Mouse (Mus musculus) T-helper 1 cell (primary cell): ENCODE results near the gene Mt2.

ENCODE experiments used
- in situ Hi-C: fragments of 300-600 bp; cut with MboI, MseI; formaldehyde crosslinking; loops from one replicate; pipeline ENCODE4 v1.15.1; 2025; ENCODE audit warnings: high pct_unique_total_duplicates

The Mt2 gene

DNA sequence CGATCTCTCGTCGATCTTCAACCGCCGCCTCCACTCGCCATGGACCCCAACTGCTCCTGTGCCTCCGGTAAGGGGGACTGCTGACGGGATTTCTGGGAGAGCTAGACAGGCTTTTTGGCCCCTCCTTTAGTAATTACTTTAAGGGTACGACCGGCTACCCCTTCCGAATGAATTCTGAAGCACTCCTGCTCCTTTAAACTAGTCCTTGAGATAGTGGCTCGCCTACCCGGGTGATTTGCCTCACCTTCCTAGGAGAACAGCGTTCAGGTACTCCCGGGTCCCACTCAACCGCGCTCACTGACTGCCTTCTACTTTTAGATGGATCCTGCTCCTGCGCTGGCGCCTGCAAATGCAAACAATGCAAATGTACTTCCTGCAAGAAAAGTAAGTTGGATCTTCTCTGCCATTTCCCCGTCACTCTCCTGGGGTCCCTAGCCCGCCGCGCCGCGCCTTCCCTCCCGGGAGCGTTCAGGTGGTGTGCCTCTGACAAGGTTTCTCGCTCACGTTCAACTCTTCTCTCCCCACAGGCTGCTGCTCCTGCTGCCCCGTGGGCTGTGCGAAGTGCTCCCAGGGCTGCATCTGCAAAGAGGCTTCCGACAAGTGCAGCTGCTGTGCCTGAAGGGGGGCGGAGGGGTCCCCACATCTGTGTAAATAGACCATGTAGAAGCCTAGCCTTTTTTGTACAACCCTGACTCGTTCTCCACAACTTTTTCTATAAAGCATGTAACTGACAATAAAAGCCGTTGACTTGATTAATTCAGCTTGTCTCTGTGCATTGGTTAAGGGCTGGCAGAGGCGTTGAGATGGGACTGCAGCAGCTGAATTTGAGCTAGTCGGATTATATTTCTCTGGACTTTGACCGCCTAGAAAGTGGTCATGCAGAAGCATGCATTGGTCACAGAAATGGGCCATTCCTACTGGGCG is 607 bp downstream of the Mt2 start:
- in situ Hi-C loops: no loop called here

DNA sequence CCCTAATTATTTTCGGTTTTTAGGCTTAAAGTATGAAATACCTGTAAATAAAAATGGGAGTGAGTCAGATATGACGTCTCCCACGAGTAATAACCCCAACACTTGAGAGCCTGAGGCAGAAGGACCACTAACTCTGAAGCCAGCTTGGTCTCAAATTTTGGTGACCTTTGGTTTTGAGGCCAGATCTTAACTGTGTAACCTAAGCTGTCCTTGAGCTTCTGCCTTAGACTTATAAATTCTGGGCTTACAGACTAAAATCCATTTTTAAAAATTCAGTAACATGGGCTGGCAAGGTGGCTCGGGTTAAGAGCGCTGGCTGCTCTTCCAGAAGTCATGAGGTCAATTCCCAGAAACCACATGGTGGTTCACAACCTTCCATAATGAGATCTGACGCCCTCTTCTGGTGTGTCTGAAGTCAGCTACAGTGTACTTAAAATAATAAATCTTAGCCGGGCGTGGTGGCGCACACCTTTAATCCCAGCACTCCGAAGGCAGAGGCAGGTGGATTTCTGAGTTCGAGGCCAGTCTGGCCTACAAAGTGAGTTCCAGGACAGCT is 1.5 kb downstream of the Mt2 start:
- in situ Hi-C loops: no loop called here

DNA sequence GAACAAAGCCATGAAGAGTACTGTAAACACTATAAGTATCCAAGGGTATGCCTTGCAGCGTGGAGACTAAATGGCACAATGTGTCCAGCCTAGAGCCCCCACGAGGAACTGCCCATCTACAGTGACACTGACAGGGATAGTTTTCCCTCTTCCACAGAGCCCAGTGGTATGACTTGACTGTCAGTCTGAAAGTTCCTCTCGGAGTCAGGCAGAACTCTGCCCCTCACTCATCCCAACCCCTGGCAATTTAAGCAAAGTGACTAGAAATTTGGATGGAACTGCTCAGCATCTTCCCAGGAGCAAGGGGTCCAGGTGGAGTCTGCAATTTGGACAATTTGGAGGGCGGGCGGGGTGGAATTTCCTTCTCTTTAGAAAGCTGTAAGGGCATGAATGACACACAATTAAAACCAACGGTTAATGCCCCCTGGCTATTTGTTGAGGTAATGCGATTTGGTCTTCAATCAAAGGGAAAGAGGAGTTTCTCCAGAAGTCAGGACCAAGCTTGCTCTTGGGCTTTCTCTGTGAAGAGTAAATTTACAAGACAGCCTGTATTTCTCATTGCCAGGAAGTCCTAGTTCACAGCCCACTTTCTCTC is 2.3 kb downstream of the Mt2 start:
- in situ Hi-C loops: no loop called here

DNA sequence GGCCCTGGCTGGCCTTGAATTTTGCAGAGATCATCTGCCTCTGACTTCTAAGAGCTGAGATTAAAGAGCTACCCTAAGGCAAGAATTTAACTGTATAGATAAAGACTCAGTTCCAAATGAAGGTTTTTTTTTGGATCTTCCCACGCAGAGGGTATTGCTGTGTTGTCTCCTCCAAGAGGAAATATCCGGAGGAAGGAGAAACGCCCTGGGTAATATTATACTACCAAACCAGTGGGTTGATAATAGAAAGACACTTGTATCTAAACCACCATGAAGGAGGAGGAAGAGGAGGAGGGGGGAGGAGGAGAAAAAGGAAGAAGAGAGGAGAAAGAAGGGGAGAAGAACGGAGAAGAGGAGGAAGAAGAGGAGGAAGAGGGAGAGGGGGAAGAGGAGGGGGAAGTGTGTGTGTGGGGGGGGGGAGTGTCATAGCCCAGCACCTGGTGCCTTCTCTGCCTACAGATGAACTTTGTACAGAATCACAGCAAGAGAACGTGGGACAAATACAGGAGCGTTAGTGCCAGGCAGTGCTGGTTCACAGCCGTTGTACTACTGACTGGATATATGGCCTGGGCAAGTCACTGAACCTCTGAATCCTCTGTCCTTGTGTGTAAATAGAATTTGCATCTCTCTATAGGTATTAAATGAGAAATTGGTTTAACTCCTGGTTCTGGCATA is 5.4 kb downstream of the Mt2 start:
- in situ Hi-C loops: no loop called here

DNA sequence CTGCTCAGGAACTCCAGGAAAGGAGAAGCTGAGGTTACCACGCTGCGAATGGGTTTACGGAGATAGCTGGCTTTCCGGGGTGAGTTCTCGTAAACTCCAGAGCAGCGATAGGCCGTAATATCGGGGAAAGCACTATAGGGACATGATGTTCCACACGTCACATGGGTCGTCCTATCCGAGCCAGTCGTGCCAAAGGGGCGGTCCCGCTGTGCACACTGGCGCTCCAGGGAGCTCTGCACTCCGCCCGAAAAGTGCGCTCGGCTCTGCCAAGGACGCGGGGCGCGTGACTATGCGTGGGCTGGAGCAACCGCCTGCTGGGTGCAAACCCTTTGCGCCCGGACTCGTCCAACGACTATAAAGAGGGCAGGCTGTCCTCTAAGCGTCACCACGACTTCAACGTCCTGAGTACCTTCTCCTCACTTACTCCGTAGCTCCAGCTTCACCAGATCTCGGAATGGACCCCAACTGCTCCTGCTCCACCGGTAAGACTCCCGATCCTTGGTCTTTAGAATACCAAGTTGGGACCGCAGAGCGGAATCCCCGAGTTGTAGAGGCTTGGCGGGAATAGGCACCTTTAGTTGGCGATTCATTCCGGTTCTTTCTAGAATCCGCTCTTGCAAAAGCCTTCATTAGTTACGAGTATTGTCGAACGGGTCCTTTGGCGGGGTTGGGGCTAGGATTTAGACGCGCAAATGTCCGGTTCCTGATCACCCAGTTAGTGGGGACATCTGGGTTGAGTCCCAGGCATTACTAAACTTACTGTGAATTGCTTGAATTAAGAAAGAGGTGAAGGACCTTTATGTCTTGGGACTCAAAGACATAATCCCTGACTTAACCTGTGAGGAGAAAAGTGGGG is 6.6 kb downstream of the Mt2 start, which contains the start of gene Mt1:
Gene Mt1, plus strand, starts transcription at position 226 of the 856 bp plus-strand sequence.
- in situ Hi-C loops: no loop called here

DNA sequence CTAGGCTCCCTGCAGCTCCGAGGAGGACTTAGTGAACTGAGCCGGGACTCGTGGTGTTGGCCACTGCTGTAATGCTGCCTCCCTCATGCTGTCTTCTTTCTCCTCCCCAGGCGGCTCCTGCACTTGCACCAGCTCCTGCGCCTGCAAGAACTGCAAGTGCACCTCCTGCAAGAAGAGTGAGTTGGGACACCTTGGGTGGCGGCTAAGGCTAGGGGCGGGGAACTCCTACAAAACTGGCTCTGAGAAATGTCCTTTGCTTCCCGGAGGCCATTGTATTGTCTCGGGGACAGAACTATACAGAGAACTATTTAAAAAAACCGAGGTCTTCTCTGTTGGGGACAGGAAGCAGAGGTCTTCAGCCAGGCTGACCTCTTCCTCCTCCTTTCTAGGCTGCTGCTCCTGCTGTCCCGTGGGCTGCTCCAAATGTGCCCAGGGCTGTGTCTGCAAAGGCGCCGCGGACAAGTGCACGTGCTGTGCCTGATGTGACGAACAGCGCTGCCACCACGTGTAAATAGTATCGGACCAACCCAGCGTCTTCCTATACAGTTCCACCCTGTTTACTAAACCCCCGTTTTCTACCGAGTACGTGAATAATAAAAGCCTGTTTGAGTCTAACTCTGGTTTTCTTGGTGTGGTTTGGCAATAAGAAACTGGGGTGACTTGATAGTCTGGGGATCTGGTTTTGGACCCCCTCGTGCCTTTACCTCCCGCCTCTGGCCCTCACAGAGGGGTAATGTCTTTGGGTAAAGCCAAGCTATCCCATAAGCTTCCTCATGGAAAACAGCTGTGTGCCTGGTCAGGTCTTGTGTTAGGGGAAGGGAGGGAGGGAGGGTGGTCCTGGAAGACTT is 7.5 kb downstream of the Mt2 start:
- in situ Hi-C loops: no loop called here

DNA sequence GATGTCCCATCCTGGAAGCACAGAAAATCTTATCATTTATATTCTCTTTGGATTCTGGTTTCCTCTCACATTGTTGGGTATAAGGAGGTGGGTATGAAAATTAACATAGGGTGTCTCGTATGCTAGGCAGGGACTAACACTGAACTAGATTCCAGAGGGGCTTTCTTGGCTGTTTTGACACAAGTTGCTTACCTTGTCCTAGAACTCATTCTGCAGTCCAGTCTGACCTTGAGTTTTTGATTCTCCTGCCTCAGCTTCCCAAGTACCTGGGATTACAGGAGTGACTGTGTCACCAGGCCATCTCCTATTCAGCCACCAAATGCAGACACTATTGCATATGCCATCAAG is 8.1 kb downstream of the Mt2 start:
- in situ Hi-C loops: no loop called here

DNA sequence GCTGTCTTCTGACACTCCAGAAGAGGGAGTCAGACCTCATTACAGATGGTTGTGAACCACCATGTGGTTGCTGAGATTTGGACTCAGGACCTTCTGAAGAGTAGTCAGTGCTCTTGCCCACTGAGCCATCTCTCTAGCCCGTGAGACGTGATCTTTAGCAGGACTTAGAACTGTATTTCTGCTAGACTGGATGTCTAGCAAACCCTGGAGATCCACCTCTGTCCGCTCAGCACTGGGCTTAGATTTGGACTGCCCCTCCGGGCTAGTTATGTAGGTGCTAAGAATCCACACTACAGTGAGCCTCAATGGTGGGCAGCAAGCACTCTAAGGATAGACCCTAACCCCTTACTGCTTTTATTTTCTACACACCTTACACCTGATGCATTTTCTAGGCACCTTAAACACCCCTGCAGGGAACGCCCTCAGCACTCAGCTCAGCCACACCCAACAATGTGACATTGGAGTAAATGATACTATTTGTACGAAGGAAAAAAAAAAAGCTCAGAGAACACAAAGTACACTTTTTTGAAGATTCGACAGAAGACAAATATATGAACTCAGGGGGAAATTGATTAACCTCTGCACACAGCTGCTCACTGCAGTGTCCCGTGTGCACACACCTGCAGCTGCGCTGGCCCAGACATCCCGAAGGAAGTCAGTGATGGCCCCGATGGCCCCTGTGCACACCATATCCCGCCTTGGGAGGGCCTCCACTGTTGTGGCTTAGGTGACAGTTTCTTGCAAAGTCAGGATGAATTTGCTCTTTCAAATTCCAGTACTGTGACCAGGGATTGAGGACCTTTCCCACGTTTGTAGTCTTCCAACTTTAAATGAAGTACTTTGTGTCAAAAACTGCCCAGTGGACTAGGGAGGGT is 9.8 kb downstream of the Mt2 start:
- in situ Hi-C loops: no loop called here

DNA sequence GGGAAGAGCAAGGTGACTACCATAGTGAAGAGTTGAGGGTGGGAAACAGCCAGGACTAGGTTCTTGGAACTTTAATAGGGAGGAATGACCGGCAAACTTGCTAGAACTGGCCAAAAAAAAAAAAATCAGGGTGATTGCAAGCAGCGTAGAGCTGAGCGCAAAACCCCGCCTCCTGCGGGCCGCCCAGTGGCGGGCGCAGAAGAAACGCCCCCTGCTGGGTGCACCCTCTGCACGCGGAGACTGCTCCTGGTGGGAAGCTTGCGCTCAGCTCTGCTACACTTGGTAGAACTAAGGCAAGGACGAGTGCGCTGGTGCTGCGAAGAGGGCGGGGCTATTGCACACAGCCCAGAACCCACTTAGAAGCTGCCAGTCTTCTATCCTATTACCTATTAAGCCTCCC is 10.7 kb downstream of the Mt2 start:
- in situ Hi-C loops: no loop called here

DNA sequence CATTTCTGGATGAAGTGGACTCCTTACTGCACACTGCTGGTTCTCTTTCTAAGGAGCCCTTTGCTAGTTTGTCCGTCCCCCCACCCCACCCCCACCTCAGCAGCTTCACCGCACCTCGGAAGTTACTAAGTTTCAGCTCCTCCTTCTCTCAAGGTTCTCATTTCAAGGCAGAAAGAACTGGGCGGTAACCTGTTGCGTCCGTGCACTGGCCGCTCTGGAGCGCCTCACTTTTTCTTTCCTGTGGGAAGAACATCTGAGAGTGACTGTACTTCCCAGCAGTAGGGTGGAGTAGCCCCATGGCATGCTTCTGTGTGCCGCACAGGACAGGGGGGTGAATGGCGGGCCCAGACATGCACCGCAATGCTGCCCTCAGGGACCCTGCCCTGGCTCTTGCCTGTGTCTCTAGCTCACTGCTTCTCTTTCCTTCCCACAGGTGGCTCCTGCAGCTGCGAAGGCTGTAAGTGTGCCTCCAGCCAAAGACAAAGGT is 11.9 kb downstream of the Mt2 start:
- in situ Hi-C loops: no loop called here

DNA sequence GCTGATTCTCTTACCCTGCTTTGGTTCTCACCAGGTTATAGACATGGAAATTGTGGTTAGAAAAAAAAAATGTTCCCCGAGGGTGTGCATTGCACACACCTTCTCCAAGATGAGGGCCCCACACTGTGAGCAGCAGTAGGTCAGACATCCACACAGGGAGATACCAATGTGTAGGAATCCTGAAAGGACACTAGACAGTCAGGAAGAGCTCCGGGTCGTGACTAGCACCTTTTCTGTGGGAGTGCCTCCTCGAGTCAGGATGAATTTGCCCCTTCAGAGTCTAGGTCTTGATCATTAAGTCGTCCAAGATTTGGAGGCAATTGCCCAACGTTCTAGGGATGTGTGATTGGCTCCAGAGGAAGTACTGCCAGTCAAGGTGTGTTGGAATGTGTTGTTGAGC is 13.3 kb downstream of the Mt2 start:
- in situ Hi-C loops: no loop called here

DNA sequence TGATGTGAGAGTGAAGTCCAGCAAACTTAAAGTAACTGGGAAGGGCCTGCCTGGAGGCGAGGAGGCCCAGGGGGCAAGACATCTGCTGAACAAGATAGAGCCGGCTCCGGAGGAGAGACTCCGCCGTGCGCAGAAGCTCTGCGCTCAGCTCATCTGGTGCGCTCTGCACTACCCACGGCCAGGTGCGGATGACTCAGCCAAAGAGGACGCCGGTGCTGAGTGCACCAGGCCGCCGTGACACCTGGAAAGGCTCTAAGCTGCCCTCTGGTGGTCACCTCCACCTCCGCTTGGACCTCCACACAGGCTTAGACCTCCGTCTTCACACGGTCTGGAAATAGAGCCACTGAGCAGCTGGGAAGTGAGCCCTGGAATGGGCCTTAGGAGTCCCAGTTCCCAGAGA is 14.1 kb downstream of the Mt2 start:
- in situ Hi-C loops: no loop called here

DNA sequence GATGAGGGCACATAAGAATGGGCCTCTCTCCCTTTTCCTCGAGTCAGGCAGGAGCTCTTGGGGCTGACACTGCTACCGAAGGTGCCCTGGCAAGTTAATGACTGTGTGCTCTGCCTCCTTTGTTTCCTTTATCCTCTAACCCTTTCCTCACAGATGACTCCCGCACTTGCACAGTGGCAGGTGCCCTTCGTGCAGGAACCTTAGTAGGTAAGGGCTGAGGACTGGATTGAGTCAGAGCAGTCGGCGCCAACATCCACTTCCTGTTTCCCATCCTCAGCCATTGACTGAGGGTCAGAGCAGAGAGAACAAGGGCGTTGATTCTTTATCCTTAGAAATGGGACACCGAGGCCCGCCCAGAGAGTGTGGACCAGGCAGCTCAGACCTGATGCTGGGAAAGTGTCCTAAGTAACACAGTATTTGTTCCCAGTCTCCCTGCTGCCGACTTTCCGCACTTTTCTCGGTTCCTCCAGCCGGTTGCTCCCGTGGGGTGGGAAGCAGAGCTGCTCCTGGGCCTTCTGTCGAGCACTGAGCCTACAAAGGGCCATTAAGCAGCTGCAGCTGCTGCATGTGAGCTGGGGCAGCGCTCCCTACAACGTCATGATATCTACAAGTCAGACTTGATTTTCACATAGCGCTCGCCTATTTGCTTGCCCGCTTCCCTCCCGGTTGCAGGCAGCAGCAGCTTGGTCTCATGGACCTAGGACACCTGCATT is 15.0 kb downstream of the Mt2 start:
- in situ Hi-C loops: no loop called here

DNA sequence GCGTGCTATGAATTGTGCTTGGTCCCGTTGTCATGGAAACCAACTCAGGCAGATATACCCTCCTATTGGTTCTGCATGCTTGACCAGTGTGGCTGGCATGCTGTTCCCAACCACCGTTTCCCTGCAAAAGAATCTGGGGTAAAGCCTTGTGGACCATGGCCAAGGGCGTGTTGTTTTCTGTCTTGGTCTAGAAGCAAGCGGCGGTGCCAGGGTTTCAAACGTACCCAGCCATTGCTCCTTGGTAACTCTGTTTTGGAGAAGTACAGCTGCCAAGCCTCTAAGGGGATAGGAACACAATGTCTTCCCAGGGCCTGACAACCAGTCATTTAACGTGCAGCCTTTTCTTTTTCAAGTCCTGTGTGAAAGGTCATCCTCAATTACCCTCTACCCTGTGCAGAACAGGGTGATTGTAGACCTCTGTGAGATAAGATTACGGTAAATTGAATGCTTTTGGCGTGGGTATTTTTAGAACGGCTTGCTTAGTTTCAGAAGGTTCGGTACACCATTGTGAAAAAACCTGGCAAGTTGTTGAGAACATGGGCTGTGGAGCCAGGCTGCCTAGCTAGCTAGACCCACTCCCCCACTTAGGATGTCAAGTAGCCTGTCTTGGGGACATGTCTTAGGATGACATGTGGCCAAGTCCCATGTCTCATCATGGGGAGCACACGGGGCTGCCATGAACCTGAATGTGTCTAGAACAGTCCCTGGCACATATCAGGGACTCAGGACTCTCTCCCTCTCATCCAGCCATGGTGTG is 17.0 kb downstream of the Mt2 start:
- in situ Hi-C loops: no loop called here

DNA sequence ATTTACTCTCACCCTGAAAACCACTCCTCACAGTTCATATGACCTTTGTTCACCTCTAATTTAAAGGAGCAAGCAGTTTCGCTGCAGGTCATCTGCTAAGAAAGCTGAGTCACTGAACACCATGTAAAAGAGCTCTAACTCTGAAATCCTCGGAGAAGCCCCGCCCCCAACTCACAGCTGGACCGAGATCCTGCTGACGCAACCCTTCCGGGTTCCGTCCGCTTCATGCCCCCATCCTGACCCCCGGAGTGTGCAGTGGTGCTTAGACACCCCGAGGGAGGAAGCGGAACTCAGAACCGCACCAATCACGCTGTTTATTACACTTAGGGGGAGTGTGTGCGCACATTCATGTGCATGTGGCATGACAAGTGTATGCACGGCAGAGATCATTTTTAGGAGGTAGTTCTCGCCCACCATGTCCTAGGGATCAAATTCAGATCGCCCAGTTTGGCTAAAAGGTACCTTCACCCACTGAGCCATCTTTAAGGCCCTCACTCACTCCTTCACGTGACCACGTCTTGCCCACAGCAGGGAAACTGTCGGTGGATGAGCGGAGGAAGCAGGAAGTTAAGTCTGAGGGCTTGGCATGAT is 18.7 kb downstream of the Mt2 start:
- in situ Hi-C loops: no loop called here

DNA sequence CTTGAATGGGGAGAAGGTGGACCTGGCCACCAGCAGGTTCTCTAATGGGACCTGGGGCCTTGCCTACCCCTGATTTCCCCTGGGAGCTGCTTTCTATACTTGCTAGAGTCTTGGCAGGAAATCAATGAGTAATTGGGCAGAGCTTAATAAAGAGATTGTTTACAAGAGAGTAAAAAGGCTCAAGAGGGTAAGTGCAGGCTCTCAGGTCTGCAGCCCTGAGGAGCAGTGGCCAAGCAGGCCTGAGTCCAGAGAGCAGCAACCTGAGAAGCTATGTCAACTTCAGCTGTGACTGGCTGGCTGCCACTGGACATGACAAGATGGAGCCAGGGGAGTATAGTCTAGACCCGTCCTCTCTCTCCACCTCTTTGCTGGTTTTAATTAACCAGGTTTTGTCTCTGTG is 20.5 kb downstream of the Mt2 start:
- in situ Hi-C loops: no loop called here

DNA sequence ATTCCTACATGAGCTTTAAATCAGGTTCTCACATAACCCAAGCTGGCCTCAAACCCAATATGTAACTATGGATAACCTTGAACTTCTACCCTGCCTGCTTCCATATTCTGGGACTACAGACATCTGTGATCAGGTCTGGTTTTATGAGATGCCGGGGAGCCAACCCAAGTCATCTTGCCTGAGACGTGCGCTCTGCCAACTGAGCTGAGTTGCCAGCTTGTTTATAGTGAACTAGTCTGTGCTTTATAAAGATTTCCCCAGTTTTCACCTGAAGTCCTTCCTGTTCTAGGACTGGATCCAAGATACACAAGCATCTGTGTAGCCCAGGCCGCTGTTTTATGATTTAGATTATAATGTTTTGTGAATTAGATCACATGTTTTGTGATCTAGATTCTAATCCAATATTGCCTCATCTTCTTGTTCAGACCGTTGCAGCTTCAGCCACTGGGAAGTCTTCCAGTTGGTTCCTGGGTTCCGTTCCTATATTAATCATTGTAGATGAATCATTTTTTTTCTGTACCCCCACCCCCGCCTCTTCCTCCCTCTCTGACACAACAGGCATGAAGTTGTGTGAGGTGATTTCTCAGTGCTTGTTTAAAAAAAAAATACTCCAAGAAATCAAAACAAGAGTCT is 22.2 kb downstream of the Mt2 start:
- in situ Hi-C loops: no loop called here
